Mouse (Mus musculus) limb, embryonic 15.5 days (tissue): ENCODE data around the gene Gm7534. TPM values are rescaled to one million over a fixed set of nuclear protein-coding genes. Genes with fewer than 3 reads are reported as not detected.
"Not testable (repeated sequence)": the region's sequence is repeated elsewhere in the genome, so short reads cannot be mapped to it uniquely, and the experiment has no call there.

Experiments
- ATAC-seq: fragments of 200-750 bp; cut with Nextera tagmentation; 2 replicates; pipeline ENCODE4 v1.8.0; 2017; ENCODE audit warnings: low read depth, moderate TSS enrichment; ENCODE audit not compliant: insufficient number of reproducible peaks, low FRiP score, low TSS enrichment
- H3K27ac ChIP-seq: fragments of 300-500 bp; sonication (generic); 2 replicates; pipeline ENCODE4 v1.5.1; 2015; ENCODE audit warnings: moderate library complexity, mild to moderate bottlenecking, inconsistent platforms
- H3K27me3 ChIP-seq: fragments of 300-500 bp; sonication (generic); 2 replicates; pipeline ENCODE4 v1.6.1; 2015; ENCODE audit warnings: inconsistent platforms
- H3K36me3 ChIP-seq: fragments of 300-500 bp; sonication (generic); 2 replicates; pipeline ENCODE4 v1.6.1; 2015; ENCODE audit warnings: inconsistent platforms
- H3K4me1 ChIP-seq: fragments of 300-500 bp; sonication (generic); 2 replicates; pipeline ENCODE4 v1.6.1; 2015; ENCODE audit warnings: inconsistent platforms
- H3K4me2 ChIP-seq: fragments of 300-500 bp; sonication (generic); 2 replicates; pipeline ENCODE4 v1.6.1; 2015; ENCODE audit warnings: mild to moderate bottlenecking, inconsistent platforms
- H3K4me3 ChIP-seq: fragments of 300-500 bp; sonication (generic); 2 replicates; pipeline ENCODE4 v1.5.1; 2015; ENCODE audit warnings: mild to moderate bottlenecking, inconsistent platforms
- H3K9ac ChIP-seq: fragments of 300-500 bp; sonication (generic); 2 replicates; pipeline ENCODE4 v1.6.1; 2015; ENCODE audit warnings: inconsistent platforms
- H3K9me3 ChIP-seq: fragments of 300-500 bp; sonication (generic); 2 replicates; pipeline ENCODE4 v1.6.1; 2016; ENCODE audit warnings: inconsistent platforms
- WGBS: fragments of 180-500 bp; shearing (Covaris S2); methylation state at CpG from one replicate; pipeline ENCODE4 v1.1.7; 2015; 5-methylcytosine and 5-hydroxymethylcytosine counted together
- polyA plus RNA-seq: library from polyadenylated mRNA; unstranded; fragments of >200 nt; fragmentation: Nextera tagmentation; extraction: Ambion mirVana; gene quantifications from 2 replicates; pipeline ENCODE4 v1.2.1, GENCODE M21; 2015

Gene Gm7534
- polyA plus RNA-seq, 1 experiment from 2014 or later: not detected

DNA sequence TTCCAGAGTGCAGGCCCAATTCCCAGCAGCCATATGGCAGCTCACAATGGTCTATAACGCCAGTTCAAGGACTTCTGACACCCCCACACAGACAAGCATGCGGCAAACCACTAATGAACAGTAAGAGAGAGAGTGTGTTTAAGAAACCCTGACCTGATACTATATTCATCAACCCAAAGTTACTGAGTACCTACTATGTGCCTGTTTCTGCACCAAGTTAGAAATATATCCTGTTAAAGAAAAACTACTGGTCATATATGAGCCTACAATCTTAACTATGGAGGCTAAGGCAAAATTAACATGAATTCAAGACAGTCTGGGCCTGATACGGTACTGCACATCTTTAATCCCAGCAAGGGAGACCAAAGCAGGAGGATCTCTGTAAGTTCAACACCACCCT lies 17.2 kb downstream of the Gm7534 start:
- Histone ChIP-seq H3K4me3 (peak overlapping the region; percentile 72), H3K27me3 (no peaks in the 10 kb centered on the region), H3K4me2 (peak overlapping the region; percentile 87), H3K9ac (no peak overlapping the region), H3K9me3 (no peaks in the 10 kb centered on the region), H3K4me1 (peaks cover 10% of the 10 kb centered on the region), H3K27ac (no peak overlapping the region), H3K36me3 (no peaks in the 10 kb centered on the region)
- WGBS: 81% methylated on average over 3 of the region's 3 CpGs
- ATAC-seq: no peak

DNA sequence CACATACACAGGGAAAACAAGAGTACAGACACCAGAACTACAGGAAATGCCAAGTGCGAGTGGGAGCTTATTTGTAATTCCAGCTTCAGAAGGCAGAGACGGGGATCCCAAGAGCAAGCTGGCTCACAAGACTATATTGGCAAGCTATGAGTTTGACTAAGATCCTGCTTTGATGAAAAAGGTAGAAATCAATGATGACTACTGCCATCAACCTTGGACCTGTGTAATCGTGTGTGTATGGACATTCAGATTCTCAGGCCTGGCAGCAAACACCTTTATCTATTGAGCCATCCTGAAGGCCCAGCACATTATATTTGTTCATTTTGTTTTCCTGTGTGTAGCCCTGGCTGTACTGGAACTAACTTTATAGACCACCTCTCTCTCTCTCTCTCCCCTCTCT lies 19.1 kb downstream of the Gm7534 start:
- Histone ChIP-seq H3K9ac (no peak overlapping the region), H3K9me3 (no peaks in the 10 kb centered on the region), H3K4me1 (peaks cover 10% of the 10 kb centered on the region), H3K36me3 (no peaks in the 10 kb centered on the region), H3K4me3 (no peak overlapping the region), H3K27me3 (no peaks in the 10 kb centered on the region), H3K27ac (no peak overlapping the region), H3K4me2 (no peak overlapping the region)
- ATAC-seq: no peak
- WGBS: 77% methylated on average over 3 of the region's 3 CpGs

DNA sequence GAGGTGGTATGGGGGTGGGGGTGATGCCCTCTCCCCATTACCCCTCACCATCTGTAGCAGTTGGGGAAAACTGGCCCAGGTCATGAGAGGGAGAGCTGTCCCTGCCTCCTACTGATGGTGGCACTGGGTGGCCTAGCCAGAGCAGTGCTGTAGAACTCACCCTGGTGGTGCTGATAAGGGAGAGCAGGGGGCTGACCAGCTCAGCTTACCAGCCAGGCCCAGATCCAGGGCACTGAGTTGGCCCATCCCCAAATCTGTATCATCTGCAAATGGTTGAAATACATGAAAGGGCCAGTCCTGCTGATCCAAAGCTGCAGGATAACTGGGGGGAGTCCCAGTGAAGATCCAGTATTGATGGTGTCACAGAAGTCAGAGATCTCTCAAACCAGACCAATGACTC lies 21.0 kb downstream of the Gm7534 start:
- Histone ChIP-seq H3K4me3 (no peak overlapping the region), H3K27me3 (no peaks in the 10 kb centered on the region), H3K4me1 (peaks cover 10% of the 10 kb centered on the region), H3K9ac (no peak overlapping the region), H3K9me3 (no peaks in the 10 kb centered on the region), H3K36me3 (no peaks in the 10 kb centered on the region), H3K4me2 (no peak overlapping the region), H3K27ac (no peak overlapping the region)
- ATAC-seq: no peak

DNA sequence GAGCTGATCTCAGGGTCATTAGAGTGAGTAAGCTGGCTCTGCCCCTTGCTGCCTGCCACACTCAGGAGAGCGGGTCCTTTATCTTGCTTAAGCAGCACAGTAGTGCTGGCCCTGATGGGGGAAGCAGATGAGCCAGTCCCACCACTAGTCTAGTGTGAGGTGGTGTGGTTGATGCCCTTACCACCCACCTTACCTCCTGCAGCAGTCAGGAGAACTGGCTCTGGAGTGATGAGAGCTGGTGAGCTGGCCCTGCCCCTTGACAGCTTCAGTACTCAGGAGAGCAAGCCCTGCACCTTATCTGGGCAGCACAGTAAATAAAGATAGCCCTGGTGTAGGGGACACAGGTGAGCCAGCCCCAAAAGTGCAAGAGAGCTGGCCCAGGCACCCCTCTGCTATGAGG lies 21.7 kb downstream of the Gm7534 start:
- peaks cover 8% of the 10 kb centered on the region for H3K4me1 ChIP-seq
- H3K9me3 ChIP-seq: no peaks in the 10 kb centered on the region
- no peak overlapping the region for H3K9ac ChIP-seq
- H3K4me3 ChIP-seq: no peak overlapping the region
- no peak overlapping the region for H3K4me2 ChIP-seq
- H3K27me3 ChIP-seq: no peaks in the 10 kb centered on the region
- 0 out of 2 replicates have a peak, but pooled peaks have one; percentile 24 for ATAC-seq
- no peak overlapping the region for H3K27ac ChIP-seq
- H3K36me3 ChIP-seq: no peaks in the 10 kb centered on the region
- WGBS: 92% methylated on average over 1 of the region's 1 CpGs

DNA sequence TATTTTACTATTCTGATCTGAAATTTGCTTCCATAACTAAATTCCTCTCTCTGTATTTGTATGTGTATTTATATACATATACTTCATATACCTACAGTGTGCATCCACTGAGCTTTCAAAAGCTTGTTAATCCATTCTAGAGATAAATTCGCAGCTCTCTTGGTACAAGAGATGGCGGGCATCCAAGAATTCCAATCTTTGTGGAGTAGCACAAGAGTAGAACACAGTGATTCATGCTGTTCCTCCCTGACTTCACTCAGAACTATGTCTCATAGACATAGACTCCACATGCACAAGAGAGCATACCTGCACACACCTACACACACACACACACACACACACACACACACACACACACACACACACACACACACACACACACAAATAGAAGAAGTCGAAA lies 30.4 kb downstream of the Gm7534 start:
- H3K9ac ChIP-seq: no peak overlapping the region
- no peak for ATAC-seq
- no peaks in the 10 kb centered on the region for H3K9me3 ChIP-seq
- H3K27me3 ChIP-seq: no peaks in the 10 kb centered on the region
- WGBS: 75% methylated on average over 3 of the region's 3 CpGs
- no peak overlapping the region for H3K27ac ChIP-seq
- H3K4me3 ChIP-seq: no peak overlapping the region
- H3K36me3 ChIP-seq: peaks cover 6% of the 10 kb centered on the region; the same call in 1 of the 2 replicates
- no peaks in the 10 kb centered on the region for H3K4me1 ChIP-seq
- H3K4me2 ChIP-seq: no peak overlapping the region

DNA sequence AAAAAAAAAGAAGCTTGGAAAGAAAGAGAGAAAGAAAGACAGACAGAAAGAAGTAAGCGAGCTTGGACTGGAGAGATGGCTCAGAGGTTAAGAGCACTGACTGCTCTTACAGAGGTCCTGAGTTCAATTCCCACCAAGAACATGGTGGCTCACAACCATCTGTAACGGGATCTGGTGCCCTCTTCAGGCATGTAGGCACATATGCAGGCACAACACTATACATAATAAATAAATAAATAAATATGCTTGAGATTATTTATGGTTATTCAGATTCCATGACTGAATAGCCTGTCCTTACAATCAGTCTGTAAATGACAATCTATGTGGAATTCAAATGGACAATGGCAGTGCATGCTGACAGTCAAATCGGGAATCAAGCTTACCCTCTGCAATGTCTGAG lies 35.9 kb downstream of the Gm7534 start:
- 90% methylated on average over 3 of the region's 3 CpGs for WGBS
- H3K4me1 ChIP-seq: no peaks in the 10 kb centered on the region
- H3K9me3 ChIP-seq: no peaks in the 10 kb centered on the region
- no peak for ATAC-seq
- peaks cover 6% of the 10 kb centered on the region; the same call in 1 of the 2 replicates for H3K36me3 ChIP-seq
- H3K9ac ChIP-seq: no peak overlapping the region
- no peak overlapping the region for H3K4me2 ChIP-seq
- H3K27me3 ChIP-seq: no peaks in the 10 kb centered on the region
- no peak overlapping the region for H3K4me3 ChIP-seq
- H3K27ac ChIP-seq: no peak overlapping the region

DNA sequence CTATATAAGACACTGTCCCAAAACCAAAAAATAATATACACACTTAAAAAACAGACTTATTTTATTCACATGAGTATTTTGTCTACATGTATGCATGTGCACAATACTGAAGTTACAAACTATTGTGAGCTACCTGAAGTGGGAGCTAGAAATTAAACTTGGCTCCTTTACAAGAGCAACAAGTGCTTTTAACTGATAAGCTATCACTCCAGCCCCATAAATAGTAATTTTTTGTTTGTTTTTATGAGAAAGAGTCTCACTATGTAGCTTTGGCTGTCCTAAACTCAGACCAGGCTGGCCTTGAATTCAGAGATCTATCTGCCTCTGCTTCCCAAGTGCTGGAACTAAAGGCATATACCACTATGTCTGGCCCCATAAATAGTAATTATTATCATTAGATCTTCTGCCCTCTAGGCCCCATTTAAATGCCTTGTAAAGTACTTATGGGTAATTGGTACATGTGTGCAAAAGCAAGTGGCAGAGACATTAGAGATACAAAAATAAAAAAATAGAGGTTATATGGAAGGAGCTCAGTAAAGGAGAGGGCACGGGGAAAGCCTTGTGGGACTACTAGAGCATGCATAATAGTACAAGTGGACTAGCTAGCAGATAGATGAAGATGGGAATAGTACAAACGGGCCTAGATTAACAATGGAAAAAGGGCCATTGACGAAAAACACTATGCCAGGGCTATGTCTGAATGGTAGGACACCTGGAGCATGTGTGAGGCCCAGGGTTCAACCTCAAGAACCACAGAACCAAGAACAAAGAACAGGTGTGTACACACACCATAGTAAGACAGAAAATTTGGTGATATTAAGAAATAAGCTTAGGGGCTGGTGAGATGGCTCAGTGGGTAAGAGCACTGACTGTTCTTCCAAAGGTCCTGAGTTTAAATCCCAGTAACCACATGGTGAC lies 37.0 kb downstream of the Gm7534 start:
- no peak overlapping the region for H3K4me3 ChIP-seq
- no peaks in the 10 kb centered on the region for H3K36me3 ChIP-seq
- H3K27ac ChIP-seq: no peak overlapping the region
- no peaks in the 10 kb centered on the region for H3K27me3 ChIP-seq
- H3K4me1 ChIP-seq: no peaks in the 10 kb centered on the region
- H3K9ac ChIP-seq: no peak overlapping the region
- H3K4me2 ChIP-seq: no peak overlapping the region
- no peaks in the 10 kb centered on the region for H3K9me3 ChIP-seq
- ATAC-seq: no peak
- 78% methylated on average over 3 of the region's 3 CpGs for WGBS

DNA sequence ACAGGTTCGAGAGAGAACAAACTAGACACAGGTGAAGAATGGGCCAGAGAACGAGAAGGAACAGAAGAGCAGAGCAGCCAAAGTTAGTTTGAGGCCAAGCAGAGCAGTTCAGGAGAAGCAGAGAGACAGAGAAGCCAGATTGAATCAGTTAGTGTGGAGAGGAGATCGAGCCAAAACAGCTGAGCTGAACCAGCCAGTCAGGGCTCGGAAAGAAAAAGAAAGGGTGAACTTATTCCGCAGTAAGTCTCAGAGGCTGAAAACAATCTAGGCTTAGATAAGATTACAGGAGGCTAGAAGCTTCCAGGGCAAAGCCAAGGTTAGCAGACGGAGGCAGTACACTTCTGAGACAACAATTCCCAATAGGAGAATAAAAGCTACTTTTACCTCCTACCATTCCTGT lies 37.8 kb downstream of the Gm7534 start:
- 41% methylated on average over 6 of the region's 6 CpGs for WGBS
- Histone ChIP-seq H3K27me3 (no peaks in the 10 kb centered on the region), H3K9me3 (no peaks in the 10 kb centered on the region), H3K9ac (no peak overlapping the region), H3K4me3 (no peak overlapping the region), H3K4me2 (no peak overlapping the region), H3K4me1 (no peaks in the 10 kb centered on the region), H3K27ac (peak overlapping the region; percentile 54; the same call in 1 of the 2 replicates), H3K36me3 (no peaks in the 10 kb centered on the region)
- ATAC-seq: no peak

DNA sequence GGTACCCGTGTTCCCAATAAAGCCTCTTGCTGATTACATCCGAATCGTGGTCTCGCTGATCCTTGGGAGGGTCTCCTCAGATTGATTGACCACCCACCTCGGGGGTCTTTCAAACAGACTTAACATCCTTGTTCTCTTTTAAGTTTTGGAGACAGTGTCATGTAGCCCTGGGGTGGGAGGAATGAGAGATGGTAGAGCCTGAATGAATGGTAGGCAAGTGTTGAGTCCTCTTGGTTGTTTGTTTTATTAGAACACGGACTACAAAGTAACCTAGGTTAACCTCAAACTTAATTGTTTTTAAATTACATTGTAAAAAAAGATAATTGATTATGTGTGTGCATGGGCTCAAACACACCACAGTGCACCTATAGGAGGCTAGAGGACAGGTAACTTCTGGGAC lies 38.2 kb downstream of the Gm7534 start:
- no peaks in the 10 kb centered on the region for H3K27me3 ChIP-seq
- WGBS: 86% methylated on average over 6 of the region's 6 CpGs

DNA sequence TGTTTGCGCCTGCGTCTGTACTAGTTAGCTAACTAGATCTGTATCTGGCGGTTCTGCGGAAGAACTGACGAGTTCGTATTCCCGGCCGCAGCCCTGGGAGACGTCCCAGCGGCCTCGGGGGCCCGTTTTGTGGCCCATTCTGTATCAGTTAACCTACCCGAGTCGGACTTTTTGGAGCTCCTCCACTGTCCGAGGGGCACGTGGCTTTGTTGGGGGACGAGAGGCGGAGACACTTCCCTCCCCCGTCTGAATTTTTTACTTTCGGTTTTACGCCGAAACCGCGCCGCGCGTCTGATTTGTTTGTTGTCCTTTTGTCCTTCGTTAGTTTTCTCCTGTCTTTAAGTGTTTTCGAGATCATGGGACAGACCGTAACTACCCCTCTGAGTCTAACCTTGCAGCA lies 42.7 kb downstream of the Gm7534 start:
- Histone ChIP-seq H3K9ac (0 out of 2 replicates have a peak overlapping the region, but pooled peaks have one; percentile 35), H3K4me3 (peak overlapping the region; percentile 50), H3K4me2 (peak overlapping the region; percentile 35)
- ATAC-seq, H3K9me3 ChIP-seq, H3K27me3 ChIP-seq, H3K27ac ChIP-seq, H3K4me1 ChIP-seq, H3K36me3 ChIP-seq: not testable (repeated sequence)
- 6% methylated on average over 30 of the region's 30 CpGs for WGBS

More for the DNA sequence above, 38.2 kb downstream of the Gm7534 start:
- Histone ChIP-seq H3K27ac (0 out of 2 replicates have a peak overlapping the region, but pooled peaks have one; percentile 54), H3K9me3 (no peaks in the 10 kb centered on the region), H3K4me1 (no peaks in the 10 kb centered on the region), H3K9ac (no peak overlapping the region), H3K36me3 (no peaks in the 10 kb centered on the region), H3K4me3 (no peak overlapping the region), H3K4me2 (no peak overlapping the region)
- ATAC-seq: no peak

DNA sequence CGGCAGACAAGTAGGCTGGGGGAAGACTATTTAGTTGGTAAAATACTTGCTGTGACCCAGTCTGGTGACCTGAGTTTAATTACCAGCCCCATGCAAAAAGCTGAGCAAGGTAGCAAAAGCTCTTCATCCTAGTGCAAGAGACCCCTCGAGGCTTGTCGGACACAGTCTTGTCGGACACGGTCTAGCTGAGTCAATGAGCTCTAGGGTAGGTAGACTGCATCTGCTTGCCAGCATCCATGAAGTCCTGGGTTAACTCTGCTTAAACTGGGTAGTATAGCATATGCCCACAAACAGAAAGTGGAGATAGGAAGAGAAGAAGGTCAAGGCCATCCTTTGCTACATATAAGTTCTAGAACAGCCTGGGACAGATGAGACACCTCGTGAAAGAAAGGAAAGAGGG lies 44.0 kb downstream of the Gm7534 start:
- Histone ChIP-seq H3K27ac (no peak overlapping the region), H3K4me2 (no peak overlapping the region), H3K36me3 (peaks cover 7% of the 10 kb centered on the region; the same call in 1 of the 2 replicates), H3K9me3 (no peaks in the 10 kb centered on the region), H3K27me3 (no peaks in the 10 kb centered on the region), H3K4me1 (no peaks in the 10 kb centered on the region), H3K9ac (no peak overlapping the region), H3K4me3 (no peak overlapping the region)
- no peak for ATAC-seq
- 71% methylated on average over 6 of the region's 6 CpGs for WGBS

DNA sequence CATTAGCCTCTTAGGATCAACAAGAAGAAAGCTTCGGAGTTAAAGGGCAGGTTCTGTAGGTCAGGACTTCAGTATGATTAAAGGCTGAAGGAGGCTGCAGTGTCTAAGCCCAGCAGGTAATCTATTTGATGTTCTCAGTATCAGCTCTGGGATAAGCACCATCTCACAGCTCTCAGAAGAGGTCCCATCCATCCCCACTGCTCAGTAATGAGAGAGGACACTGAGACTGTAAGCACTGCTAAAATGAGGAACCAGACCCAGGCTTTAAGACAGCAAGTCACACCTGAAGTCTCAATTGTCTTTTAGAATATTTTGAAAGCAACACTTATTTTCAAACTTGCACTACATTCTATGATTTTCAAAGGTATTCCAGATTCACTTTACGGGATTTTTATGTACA lies 45.2 kb downstream of the Gm7534 start:
- Histone ChIP-seq H3K4me1 (no peaks in the 10 kb centered on the region), H3K36me3 (peaks cover 18% of the 10 kb centered on the region), H3K27me3 (no peaks in the 10 kb centered on the region), H3K9ac (no peak overlapping the region), H3K9me3 (no peaks in the 10 kb centered on the region), H3K4me2 (no peak overlapping the region), H3K4me3 (no peak overlapping the region), H3K27ac (no peak overlapping the region)
- 92% methylated on average over 2 of the region's 2 CpGs for WGBS
- no peak for ATAC-seq
